Mouse (Mus musculus) left cerebral cortex, postnatal 10 days (tissue): ENCODE results near the gene Tmem236. TPM values are rescaled to one million over a fixed set of nuclear protein-coding genes. Genes with fewer than 3 reads are reported as not detected.
A peak's percentile ranks its signal among the peaks of the same experiment; 100 is the strongest.
"Not testable (repeated sequence)": the region's sequence is repeated elsewhere in the genome, so short reads cannot be mapped to it uniquely, and the experiment has no call there.

Experiments
- DNase-seq, 2 experiments: peaks; one replicate each; pipeline ENCODE4 v3.0.0; 2021 to 2022; ENCODE audit warnings: low spot score in 2 of 2, mixed read lengths in 1 of 2; ENCODE audit errors: extremely low spot score in 1 of 2
- intact Hi-C: fragments of 180-260 bp; cut with DNase I; formaldehyde crosslinking; loops from one replicate; pipeline ENCODE4 v1.15.1; 2025
- total RNA-seq, 2 experiments: library from RNA; stranded (reverse); gene quantifications; 2 replicates each; pipeline ENCODE4 v1.2.3; 2021

Gene Tmem236
- total RNA-seq, 2 experiments from 2014 or later: 0.24 TPM; not detected in 1

DNA sequence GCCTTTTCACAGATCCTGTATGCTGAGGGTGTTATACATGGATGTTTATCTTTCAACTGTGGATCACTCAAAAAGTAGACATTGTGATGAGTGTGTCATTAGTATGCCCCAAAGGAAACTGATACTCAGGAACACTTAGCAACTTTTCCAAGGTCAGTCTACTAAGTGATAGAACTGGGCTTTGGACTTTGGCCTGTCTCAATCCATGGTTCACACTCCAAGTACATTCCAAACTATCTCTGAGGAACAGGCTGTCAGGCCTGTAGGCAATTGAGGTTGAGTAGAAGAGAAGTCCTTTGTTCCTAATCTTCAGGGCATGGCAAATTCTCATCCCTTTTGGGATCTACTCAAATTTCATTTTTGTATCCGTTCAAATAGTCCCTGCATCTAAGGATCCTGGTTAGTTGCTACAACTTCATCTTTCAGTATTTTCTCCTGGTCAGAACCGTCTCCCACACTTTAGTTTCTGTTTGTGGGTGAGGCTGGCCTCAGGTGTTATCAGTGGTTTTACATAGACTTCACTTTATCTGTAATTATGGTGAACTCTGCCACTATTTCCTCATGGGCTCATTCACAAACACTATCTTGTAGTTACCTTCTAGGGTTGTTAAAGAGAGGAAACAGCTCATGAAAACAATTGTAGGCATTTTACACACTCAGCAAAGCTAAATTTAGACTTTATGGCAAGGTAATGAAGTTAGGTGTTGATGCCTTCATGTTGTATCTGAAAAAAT lies 2.3 kb downstream of the Tmem236 start:
- intact Hi-C loops: no loop called here
- DNase-seq: no peak

DNA sequence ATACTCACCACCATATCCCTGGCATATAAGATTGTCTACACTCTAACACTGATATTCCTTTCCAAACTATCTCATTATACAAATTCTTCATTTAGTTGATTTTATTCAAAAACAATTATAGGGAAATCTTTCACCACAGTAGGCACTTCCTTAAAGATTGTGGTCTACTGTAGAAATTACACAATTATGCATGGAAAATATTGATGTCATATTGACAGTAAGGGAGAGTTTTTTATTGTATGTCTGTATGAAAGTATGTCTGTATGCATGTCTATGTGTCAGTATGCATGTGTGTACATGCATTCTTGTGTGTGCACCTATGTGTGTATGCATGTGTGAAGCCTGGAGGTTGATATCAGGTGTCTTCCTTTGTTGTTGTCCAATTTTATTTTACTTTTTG lies 10.1 kb downstream of the Tmem236 start:
- no peak for DNase-seq
- intact Hi-C loops: no loop called here

DNA sequence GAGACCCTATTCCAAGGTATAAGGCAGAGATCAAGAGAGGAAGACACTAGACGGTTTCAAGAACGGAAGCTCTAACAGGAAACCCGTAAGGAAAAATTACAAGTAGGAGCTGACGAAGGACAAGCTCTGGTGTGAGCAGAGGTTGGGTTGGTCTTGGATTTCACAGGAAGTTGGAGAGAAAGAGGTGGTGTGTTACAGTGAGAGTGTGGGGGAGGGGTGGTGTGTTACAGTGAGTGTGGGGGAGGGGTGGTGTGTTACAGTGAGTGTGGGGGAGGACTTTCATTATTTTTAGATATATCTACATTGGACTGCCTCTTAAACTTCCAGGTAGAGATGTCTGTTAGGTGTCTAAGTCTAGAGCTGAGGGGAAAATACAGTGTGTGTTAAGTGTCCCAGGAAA lies 16.4 kb downstream of the Tmem236 start:
- no peak for DNase-seq
- intact Hi-C loops: no loop called here

DNA sequence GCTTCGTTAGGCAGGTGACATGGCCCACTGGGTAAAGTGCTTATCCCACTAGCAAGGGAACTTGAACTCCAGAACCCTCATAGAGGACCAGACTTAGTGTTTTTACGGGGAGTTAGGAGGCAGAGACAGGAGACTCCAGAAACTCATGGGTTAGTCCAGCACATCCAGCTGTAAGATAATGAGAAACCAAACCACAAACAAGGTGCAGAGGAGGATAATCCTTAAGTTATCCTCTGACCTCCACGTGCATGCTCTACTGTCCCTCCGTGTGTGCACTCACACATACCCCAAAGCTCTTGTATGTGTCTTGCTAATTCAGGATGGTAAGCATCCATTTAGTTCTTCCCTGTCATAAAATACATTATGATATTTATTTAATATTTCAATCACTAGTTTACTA lies 17.3 kb downstream of the Tmem236 start:
- intact Hi-C loops: no loop called here

DNA sequence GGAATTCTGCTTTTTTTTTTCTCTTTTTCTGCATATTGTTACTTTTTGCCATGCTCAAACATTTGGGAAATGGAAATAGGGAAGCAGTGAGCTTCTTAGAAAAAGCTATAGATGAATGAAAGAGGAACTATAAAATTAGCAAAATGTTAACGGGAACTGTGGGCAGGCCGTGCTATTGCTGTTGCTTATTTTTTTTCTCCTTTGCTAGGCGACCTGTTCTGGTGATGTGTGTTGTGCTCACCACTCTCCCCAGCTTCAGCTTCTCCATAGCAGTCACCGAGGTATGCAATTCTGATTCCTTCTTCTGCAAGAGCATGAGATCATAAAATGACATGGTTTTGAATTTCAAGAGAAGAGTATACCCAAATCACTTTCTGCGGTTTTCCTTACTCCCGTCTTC lies 17.7 kb downstream of the Tmem236 start:
- DNase-seq: no peak
- intact Hi-C loops: no loop called here

More for the DNA sequence above, 17.3 kb downstream of the Tmem236 start:
- DNase-seq: no peak

DNA sequence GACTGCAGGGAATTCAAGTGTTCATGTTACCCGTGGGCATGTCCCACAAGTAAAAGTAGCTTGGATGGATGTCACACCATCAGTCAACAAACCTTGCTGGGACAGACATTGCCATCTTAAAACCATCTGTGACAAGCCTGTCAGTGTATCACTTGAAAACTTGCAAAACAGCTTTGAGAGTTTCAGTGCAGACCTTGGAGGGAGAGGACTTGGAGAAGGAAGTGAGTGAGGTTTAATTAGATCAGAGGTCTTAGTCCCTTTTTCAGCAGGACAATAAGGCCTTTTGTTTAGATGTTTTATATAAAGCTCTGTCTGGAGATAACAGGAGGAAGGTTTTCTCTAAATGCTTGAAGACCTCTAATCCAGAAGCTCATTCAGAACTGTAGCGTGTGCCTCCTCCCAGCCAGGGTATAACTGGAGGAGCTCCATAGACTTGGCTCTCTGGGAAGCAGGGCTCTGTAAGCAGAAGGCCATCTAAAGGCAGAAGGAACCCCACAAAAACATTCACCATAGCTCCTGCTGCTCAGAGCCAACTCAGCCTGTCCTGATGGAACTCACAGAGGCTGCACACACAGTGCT lies 24.1 kb downstream of the Tmem236 start:
- intact Hi-C loops, DNase-seq: not testable (repeated sequence)

DNA sequence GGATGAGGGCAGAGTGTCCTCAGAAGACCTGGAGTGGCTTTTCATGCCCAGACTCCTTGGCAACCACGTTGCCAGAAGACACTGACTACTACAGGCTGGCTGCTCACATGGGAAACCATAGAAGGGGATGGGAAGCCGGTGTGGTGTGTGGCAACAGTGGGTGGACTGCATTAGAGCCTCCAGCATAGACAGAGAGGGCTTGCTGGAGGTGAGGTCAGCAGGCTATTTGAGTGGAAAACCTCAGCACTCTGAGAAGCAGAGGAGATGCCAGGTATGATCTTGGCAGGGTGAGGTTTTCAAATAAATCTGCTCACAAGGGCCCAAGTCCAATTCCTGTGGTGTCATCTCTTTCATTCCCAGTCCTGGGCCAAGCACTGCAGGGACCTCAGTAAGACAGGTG lies 25.3 kb downstream of the Tmem236 start:
- peak; percentile 5 to 16 for DNase-seq
- intact Hi-C loops: no loop called here

DNA sequence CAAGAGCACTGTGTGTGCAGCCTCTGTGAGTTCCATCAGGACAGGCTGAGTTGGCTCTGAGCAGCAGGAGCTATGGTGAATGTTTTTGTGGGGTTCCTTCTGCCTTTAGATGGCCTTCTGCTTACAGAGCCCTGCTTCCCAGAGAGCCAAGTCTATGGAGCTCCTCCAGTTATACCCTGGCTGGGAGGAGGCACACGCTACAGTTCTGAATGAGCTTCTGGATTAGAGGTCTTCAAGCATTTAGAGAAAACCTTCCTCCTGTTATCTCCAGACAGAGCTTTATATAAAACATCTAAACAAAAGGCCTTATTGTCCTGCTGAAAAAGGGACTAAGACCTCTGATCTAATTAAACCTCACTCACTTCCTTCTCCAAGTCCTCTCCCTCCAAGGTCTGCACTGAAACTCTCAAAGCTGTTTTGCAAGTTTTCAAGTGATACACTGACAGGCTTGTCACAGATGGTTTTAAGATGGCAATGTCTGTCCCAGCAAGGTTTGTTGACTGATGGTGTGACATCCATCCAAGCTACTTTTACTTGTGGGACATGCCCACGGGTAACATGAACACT lies 26.6 kb downstream of the Tmem236 start:
- intact Hi-C loops, DNase-seq: not testable (repeated sequence)

DNA sequence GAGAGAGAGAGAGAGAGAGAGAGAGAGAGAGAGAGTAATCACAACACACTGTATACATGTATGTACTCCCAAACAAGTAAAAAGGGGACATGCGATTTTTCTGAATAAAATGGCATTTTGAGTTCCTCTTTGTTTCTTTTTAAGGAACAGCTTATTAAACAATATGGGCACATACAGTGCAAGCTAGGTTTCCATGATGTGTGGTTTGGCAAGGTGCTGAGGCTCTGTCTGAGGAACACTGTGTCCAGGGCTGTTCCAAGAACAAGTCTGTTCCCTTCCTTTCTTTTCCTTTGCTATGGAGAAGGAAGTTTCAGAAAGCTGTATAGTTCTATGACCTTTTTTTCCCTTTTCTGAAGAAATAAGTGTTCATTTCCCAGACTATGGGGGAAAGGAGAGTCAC lies 30.0 kb downstream of the Tmem236 start:
- no peak for DNase-seq
- intact Hi-C loops: no loop called here

DNA sequence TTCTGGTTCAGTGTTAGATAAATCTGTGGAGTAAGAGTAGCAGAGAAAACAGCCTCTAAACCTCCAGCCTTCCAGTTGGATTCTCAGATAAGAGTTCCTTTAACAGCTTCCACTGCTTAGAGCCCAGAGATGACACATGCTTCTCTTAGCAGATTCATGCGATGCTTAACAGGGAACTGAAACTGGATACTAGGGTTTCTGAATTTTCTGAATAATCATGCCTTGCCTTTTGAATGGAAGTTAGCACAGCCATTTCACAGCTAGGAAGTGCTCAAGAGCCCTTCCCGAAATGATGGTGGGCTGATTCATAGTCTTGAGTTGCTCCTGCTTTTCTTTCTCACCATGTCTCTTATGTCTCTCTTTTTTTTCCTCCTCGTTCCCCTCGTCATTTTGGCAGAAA lies 32.5 kb downstream of the Tmem236 start:
- intact Hi-C loops: no loop called here
- no peak for DNase-seq

DNA sequence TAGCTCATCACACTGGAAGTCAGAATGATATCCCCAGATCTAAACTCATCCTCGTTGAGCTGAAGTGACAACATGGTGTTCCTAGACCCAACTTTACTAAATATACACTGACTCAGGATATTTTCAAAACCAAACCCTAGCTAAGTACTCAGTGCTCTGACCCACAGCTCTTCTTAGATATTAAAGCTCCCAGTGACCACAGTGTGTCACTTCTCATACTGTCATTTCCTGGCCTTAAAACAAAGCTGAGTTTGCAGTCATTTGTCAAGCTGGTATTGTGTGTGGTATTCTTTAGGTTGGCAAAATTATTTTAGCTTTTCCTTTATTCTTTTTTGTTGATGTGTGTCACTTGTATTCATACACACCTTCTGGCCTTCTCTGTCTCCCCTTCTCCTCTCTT lies 36.4 kb downstream of the Tmem236 start:
- intact Hi-C loops: no loop called here
- DNase-seq: no peak

DNA sequence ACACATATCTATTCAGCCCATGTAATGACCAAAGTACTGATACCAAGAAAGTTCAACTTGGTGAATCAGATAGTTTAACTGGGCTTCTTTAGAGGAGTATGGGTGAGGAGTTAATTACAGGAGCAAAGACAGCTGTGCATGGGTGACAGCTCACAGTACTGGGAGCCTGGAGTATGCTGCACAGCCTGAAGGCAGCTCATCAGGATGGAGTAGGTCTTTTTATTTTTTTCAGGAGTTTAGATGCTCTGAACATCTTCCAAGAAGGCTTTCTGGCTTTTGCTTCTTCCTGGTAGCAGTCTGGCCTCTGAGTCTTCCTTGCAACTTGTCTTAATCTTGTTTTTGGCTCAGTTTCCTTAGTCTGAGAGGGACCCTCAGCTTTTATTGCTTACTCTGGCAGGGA lies 37.3 kb downstream of the Tmem236 start:
- intact Hi-C loops: no loop called here

DNA sequence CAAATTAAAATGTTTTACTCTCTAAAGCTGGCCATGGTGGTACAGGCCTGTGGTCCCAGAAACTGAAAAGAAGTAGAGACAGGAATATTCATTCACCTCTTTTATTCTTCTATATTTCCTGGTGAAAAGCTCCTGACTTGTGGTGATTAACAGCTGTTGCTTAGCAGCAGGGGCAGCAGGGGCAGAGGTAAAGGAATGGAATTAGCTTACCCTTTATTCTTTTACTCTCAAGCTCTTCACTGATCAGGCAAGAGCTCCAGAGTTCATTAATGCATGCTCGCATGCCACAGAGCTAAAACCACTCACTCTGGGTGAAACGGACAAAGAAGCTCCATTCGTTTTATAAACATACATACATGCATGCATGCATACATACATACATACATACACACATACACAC lies 40.4 kb downstream of the Tmem236 start:
- intact Hi-C loops: no loop called here
- DNase-seq: no peak

More for the DNA sequence above, 37.3 kb downstream of the Tmem236 start:
- DNase-seq: no peak

DNA sequence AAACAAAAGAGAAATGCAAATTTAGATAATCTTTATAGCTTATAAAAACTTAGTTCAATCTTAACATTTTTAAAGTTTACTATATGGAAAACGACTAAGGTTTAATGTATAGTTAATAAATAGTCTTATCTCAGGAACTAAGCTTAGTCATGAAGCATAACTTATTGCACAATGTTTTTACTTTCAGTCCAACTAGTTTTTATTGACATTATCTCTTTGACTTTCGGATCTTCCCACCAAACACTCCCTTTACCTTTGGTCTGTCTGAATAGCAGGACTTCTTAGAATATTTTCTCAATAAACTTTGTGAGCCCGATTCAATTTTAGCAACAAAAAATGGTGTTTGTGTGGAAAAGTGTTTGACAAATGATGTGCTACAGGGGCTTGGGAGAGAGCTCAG lies 42.3 kb downstream of the Tmem236 start:
- no peak for DNase-seq
- intact Hi-C loops: no loop called here

DNA sequence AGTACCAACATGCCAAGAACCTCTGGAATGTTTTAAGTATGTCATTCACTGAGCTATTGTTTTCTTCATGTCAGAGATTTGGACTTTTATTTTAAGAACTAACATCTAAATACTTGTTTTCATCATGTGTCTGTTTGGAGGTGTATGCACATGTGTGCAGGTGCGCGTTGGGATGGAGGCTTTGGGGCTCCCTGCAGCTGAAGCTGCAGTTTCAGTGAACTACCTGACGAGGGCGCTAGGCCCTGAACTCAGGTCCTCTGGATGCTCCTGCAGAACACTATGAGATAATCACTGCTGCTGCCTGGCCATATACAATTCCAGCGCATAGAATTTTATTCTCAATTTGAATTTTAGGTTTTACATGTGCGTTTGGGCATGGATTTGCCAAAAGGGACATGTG lies 43.8 kb downstream of the Tmem236 start:
- no peak for DNase-seq
- intact Hi-C loops: no loop called here

DNA sequence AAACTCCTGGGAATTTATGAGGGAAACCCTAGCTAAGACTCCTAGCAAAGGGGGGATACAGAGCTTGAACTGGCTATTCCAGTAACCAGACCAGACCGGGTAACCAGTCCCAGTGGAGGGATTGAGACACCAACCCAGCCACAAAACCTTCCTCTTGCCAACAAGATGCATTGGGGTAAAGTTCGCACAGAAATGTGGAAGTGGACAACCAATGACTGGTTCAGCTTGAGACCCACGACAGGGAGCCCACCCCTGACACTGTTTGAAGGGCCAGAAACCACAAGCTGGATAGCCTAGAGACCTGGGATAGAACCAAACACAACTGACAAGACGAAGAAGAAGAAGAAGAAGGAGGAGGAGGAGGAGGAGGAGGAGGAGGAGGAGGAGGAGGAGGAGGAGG lies 50.1 kb downstream of the Tmem236 start:
- DNase-seq: no peak
- intact Hi-C loops: no loop called here

DNA sequence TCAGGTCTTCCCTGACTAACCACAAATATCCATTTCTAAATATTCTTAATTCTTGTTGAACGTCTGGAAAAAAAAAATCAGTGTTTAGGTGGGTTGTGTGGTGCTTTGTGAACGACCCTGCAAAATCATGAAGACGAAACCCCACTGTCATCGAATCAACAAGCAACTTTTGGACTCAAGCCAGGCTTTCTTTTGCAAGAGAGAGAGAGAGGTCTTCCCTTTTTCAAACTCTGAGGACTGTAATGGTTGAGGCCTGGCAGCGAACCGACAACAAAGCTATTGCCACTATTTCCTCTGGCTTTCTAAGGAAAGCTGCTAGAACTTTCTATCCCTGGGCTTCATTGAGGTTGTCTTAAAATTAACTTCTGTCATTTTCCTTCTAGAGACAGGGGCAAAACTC lies 54.2 kb downstream of the Tmem236 start:
- intact Hi-C loops: no loop called here
- no peak for DNase-seq

DNA sequence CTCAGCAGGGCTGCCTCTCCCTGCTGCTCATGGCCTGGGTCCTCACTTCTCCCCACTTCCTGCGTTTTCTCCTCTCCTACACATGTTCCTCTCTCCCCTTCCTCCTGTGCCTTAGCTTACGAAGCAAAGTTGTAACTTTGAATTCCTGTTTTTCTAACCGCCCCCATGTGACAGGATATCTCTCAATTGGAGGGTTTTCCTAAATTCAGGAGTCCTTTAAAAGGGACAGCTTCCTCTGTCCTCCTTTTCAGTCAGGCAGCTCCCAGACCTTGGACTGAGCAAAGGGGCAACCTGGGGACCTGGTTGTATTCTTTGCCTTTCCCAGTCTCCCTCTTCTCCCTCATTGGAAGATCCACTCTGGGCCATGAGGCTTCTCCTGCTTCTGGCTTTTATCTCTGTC lies 54.8 kb downstream of the Tmem236 start, which contains the start of gene Mrc1:
Mrc1 (plus strand) TSS at position 244 of the 400 bp plus-strand sequence.
- DNase-seq: no peak
- intact Hi-C loops: no loop called here

DNA sequence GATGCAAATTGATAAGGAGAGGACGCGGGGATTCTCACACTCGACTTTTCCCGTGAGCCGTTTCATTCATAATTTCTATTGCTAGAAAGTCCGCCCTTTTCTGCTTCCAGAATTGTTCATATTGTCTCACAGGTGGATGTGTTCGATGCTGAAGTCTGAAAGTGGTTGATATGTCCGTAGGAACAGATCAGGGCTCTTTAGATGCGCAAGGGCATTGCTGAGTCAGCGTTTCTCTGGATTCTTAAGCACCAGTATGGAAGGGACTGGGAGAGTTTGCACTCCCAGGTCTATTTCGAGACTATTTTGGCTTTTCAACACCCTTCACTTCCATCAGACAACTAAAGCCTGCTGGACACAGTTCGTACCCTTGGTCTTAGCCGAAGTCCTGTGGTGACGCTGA lies 55.7 kb downstream of the Tmem236 start:
- intact Hi-C loops: no loop called here
- DNase-seq: no peak

DNA sequence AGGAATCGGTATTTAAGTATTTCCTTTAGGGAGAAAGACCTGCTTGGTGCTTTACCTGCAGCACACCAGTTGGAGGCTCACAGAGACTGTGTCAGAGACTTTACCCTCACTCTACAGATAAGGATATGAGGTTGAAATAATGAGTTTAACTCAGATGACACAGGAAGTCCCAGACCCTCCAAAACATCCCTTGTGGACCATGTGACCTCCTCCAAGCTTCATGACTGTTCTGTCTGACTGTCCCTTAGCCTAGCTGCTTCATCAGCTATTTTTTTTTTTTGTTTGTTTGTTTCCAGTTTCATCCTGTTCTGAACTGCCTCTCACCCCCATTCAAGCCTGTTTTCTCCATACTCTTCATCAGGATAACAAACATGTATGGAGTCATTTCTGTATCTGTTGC lies 58.6 kb downstream of the Tmem236 start:
- intact Hi-C loops: no loop called here
- DNase-seq: no peak
